Mouse (Mus musculus): ENCODE data around the gene Rhbdl3. TPM values are rescaled to one million over a fixed set of nuclear protein-coding genes. Genes with fewer than 3 reads are reported as not detected.

Gene Rhbdl3
- total and polyA plus RNA-seq, 3 experiments = 0.46 to 1.4 (median 0.70) TPM

GRCm38 (mm10) chr11:80299513-80300235 is 1.0 kb upstream of the Rhbdl3 start:
- dilution Hi-C loops (cut with MboI; ENCODE audit: extremely low pct_ligation_motif_present, extremely low pct_unique_long_range_greater_than_20kb, low sequenced_read_pairs) (no loop called here), in situ Hi-C loops (cut with MboI; ENCODE audit: low pct_ligation_motif_present, low pct_unique_long_range_greater_than_20kb, low sequenced_read_pairs) (loop anchor here (5.0 to 25.0 kb wide), 2 partner anchors 38 to 513 kb away; partner anchors contain the start of gene Tmem98)
- peaks cover 52% of the 10 kb centered on the region for H3K27me3 ChIP-seq (replicated peaks)
- H3K4me1 ChIP-seq (ENCODE audit: control insufficient read depth in 1 of 2, insufficient read depth in 2 of 2) = peaks cover 0 to 31% of the 10 kb centered on the region in 2 experiments; a peak in 2 of 4 replicates
- no peak overlapping the region for H3K27ac ChIP-seq (ENCODE audit: insufficient read depth, low read depth)
- H3K9ac ChIP-seq (ENCODE audit: insufficient read depth, low read depth) = no peak overlapping the region
- H3K4me2 ChIP-seq (ENCODE audit: insufficient read depth, low read depth, poor library complexity, severe bottlenecking) = peak overlapping the region; percentile 88
- no peaks in the 10 kb centered on the region for H3K79me2 ChIP-seq (replicated peaks; ENCODE audit: control insufficient read depth, extremely low read depth, insufficient read depth, poor library complexity, severe bottlenecking)
- H3K4me3 ChIP-seq (replicated peaks in 1 of 3; ENCODE audit: low read depth in 2 of 3, low read length in 2 of 3, poor library complexity in 1 of 3) = no peak overlapping the region
- DNase-seq (ENCODE audit: extremely low read depth) = no peak
- no peaks in the 10 kb centered on the region for H3K36me3 ChIP-seq (replicated peaks in 1 of 2; ENCODE audit: control insufficient read depth in 1 of 2, insufficient read depth in 1 of 2, low read length in 1 of 2)
- TF ChIP-seq ZKSCAN1 (IDR thresholded peaks at IDR 0.05; ENCODE audit: borderline replicate concordance, low read depth, low read length) (no peak), ZC3H11A (IDR thresholded peaks at IDR 0.05; ENCODE audit: low read depth, low read length) (no peak), GABPA (IDR thresholded peaks at IDR 0.05; ENCODE audit: insufficient replicate concordance, low read depth, low read length) (no peak), KAT2A (IDR thresholded peaks at IDR 0.05; ENCODE audit: insufficient replicate concordance, low read length) (no peak), MAX (IDR thresholded peaks at IDR 0.05; ENCODE audit: low read length) (no peak)
- H3K9me3 ChIP-seq (replicated peaks; ENCODE audit: low read length) = peaks cover 16% of the 10 kb centered on the region

DNA sequence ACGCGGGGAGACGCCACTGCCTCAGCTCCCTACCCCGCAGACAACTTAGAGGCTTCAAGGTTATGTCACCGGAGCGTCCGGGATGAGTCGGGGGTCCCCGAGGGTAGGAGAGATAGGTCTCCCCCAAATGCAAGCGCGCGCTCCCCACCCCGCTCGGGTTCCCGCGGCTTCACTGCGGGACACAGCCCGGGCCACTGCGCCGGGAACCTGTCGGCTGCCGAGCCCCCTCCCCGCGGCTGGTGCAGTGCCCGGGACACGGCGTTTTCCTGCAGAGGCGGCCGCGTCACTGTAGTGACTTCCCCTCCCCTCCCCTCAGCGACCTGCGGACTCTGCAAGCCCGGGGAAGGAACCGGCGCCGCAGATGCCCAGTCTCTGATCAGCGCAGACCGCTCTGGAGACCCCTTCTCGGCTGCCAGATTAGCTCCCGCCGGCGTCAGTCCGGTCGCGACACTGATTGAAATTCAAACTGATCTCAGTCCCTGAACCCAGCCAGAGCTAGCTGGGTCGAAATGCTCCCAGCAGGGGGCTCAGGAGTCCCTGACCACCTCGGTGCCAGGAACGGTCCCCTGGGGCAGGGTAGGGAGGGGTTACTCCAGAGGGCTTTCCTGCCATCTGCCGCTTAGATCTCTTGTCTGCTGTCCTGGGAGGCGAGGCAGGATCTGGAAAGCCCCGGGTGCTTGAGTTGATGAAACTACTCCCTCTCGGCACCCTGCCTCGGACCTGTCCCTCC is 769 bp downstream of the Rhbdl3 start:
- in situ Hi-C loops (cut with MboI; ENCODE audit: low pct_ligation_motif_present, low pct_unique_long_range_greater_than_20kb, low sequenced_read_pairs) = no loop called here
- Histone ChIP-seq H3K27me3 (replicated peaks) (peaks cover 44% of the 10 kb centered on the region), H3K79me2 (replicated peaks; ENCODE audit: control insufficient read depth, extremely low read depth, insufficient read depth, poor library complexity, severe bottlenecking) (no peaks in the 10 kb centered on the region), H3K4me2 (ENCODE audit: insufficient read depth, low read depth, poor library complexity, severe bottlenecking) (peak overlapping the region; percentile 88), H3K4me3 (replicated peaks in 1 of 3; ENCODE audit: low read depth in 2 of 3, low read length in 2 of 3, poor library complexity in 1 of 3) (peak overlapping the region; percentile 27 to 66 (median 52)), H3K9me3 (replicated peaks; ENCODE audit: low read length) (peaks cover 21% of the 10 kb centered on the region), H3K9ac (ENCODE audit: insufficient read depth, low read depth) (peak overlapping the region; percentile 49; the same call in 1 of the 2 replicates), H3K27ac (ENCODE audit: insufficient read depth, low read depth) (no peak overlapping the region), H3K36me3 (replicated peaks in 1 of 2; ENCODE audit: control insufficient read depth in 1 of 2, insufficient read depth in 1 of 2, low read length in 1 of 2) (no peaks in the 10 kb centered on the region), H3K4me1 (ENCODE audit: control insufficient read depth in 1 of 2, insufficient read depth in 2 of 2) (peaks cover 0 to 31% of the 10 kb centered on the region in 2 experiments; a peak in 2 of 4 replicates)
- TF ChIP-seq RCOR1 (conservative IDR thresholded peaks at IDR 0.05; ENCODE audit: low read depth, low read length) = no peak
- no peak for TF ChIP-seq TBP (conservative IDR thresholded peaks at IDR 0.05; ENCODE audit: low read depth, low read length)
- no peak for TF ChIP-seq ZNF384 (IDR thresholded peaks at IDR 0.05; ENCODE audit: low read depth, low read length)
- TF ChIP-seq MXI1 (IDR thresholded peaks at IDR 0.05; ENCODE audit: low read depth, low read length) = peak; percentile 8; the same call in 1 of the 2 replicates
- no peak for TF ChIP-seq E2F4 (IDR thresholded peaks at IDR 0.05; ENCODE audit: insufficient replicate concordance, low read depth, low read length)
- TF ChIP-seq SMC3 (IDR thresholded peaks at IDR 0.05; ENCODE audit: low read depth, low read length) = peak; percentile 37
- 0 out of 2 replicates have a peak, but pooled peaks have one; percentile 3 for TF ChIP-seq BHLHE40 (IDR thresholded peaks at IDR 0.05; ENCODE audit: low read depth, low read length)
- TF ChIP-seq MAZ (IDR thresholded peaks at IDR 0.05; ENCODE audit: low read depth, low read length) = peak; percentile 85
- TF ChIP-seq CTCF (conservative IDR thresholded peaks at IDR 0.05 in 1 of 2, IDR thresholded peaks at IDR 0.05 in 1 of 2; ENCODE audit: low read depth in 2 of 2, low read length in 2 of 2) = peak in 1 of 2 experiments; percentile 70; a peak in 2 of 4 replicates
- TF ChIP-seq ETS1 (conservative IDR thresholded peaks at IDR 0.05; ENCODE audit: low read depth, low read length) = 0 out of 2 replicates have a peak, but pooled peaks have one; percentile 7
- peak; percentile 4 for TF ChIP-seq RAD21 (IDR thresholded peaks at IDR 0.05; ENCODE audit: low read depth, low read length)
- TF ChIP-seq MYC (IDR thresholded peaks at IDR 0.05; ENCODE audit: low read depth, low read length) = no peak
- TF ChIP-seq JUND (conservative IDR thresholded peaks at IDR 0.05; ENCODE audit: low read depth, low read length) = no peak
- TF ChIP-seq JUN (IDR thresholded peaks at IDR 0.05; ENCODE audit: insufficient read depth, low read depth, low read length) = no peak
- no peak for TF ChIP-seq TCF12 (IDR thresholded peaks at IDR 0.05; ENCODE audit: low read depth, low read length)
- TF ChIP-seq USF1 (IDR thresholded peaks at IDR 0.05; ENCODE audit: low read depth, low read length) = no peak
- TF ChIP-seq POLR2A (IDR thresholded peaks at IDR 0.05; ENCODE audit: low read depth, low read length) = no peak
- no peak; the same call in 1 of the 2 replicates for TF ChIP-seq SIN3A (IDR thresholded peaks at IDR 0.05; ENCODE audit: low read length)
- no peak for TF ChIP-seq ZC3H11A (IDR thresholded peaks at IDR 0.05; ENCODE audit: low read depth, low read length)
- TF ChIP-seq NRF1 (IDR thresholded peaks at IDR 0.05; ENCODE audit: low read depth, low read length) = no peak
- DNase-seq (ENCODE audit: extremely low read depth) = peak; percentile 62
- dilution Hi-C loops (cut with MboI; ENCODE audit: extremely low pct_ligation_motif_present, extremely low pct_unique_long_range_greater_than_20kb, low sequenced_read_pairs) = no loop called here

All from CH12.LX (cell line).